Mouse (Mus musculus) liver, embryonic 14.5 days (tissue): ENCODE results near the gene Wrnip1.

Experiments
- CTCF ChIP-seq: IDR thresholded peaks from 2 replicates; pipeline ENCODE4 v1.5.1; 2016; ENCODE audit warnings: antibody characterized with exemption, low read depth, control low read depth
- EP300 ChIP-seq: IDR thresholded peaks from 2 replicates; pipeline ENCODE4 v1.6.1; 2016; ENCODE audit warnings: antibody characterized with exemption, low read depth

DNA sequence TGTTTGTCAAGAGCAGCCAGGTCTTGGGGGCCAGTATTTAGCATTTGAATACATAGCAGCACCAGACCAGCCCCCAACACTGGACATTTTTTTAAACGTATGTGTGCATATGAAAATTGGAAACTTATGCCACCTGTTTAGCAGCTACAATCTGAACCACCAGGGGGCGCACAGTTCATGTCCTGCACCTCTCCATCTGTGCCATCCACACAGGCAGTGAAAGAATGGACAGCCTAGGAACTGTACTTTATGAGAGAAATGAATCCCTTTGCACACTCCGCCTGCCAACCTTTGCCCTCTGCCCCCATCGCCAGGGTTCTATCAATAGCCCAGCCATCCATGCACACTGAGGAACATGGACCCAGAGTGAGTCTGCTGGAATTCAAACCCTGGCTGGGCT is 26.1 kb downstream of the Wrnip1 start:
- TF ChIP-seq CTCF (peak; percentile 89), EP300 (no peak)
